Mouse (Mus musculus) kidney, adult 9 months (tissue): ENCODE measurements at regions not wholly inside any gene's neighbourhood (a gene's known extent, or its start where the extent isn't known, plus 50 kb on each side); places are given as distances from the start of the nearest gene placed in this dataset.
A peak's percentile ranks its signal among the peaks of the same experiment; 100 is the strongest.

Experiments
- DNase-seq: peaks from one replicate; pipeline ENCODE4 v3.0.0; 2022

DNA sequence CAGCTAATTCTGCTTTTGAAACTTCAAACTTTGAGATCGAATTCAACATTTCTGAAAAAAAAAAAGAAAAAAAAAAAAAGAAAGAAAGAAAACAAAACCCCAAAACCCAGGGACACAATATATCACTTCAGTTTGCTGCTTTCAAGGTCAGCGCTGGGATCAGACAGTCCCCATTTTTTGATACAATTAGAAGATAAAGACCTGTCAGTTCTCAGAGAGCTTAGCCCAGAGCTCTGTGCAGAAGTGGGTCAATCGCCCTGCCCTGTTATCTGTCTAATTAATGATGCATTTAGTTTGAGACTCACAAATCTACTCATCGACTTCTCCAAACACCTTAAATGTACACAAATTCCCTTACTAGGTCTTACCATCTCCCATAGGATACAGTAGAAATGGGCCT is 249.2 kb downstream of the Ptprc start:
- no peak for DNase-seq

GRCm38 (mm10) chr1:137924156-137924555 is 251.4 kb downstream of the Ptprc start:
- DNase-seq = no peak

DNA sequence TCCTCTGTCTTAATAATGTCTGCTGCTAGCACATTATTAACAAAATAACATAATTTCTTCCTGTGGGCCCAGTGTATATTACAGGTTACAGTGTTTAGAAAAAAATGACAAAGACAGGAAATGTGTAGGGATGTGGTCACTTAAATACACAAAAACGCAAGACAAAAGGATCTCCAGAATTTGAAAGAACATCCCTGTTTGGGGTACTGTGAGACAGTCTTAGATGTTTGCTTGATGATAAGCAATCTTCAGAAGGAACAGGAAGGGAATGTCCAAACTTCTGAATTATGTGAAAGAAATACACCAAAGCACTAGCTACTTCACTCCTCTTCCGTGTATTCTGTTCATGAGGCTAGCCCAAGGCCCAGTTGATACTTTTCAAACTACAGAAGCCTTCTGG is 251.8 kb downstream of the Ptprc start:
- no peak for DNase-seq

DNA sequence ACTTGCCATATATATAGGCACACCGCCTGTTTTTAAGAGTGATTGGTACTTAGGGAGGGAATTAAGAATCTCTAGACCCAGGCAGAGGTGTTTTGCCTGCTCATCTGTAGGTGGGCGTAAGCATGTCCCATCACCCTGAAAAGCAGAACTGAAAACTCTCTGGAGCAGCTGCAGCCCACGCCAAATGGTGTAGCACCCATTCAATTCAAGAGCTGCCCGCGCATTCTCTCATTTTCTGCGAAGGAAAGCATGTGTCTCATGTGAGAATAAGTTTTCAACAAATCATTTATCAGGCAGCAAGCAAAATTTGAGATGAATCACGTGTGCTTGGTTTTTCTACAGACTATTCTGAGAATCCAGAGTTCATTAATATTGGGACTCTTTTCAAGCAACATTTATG is 252.7 kb downstream of the Ptprc start:
- DNase-seq = no peak

- no peak for DNase-seq
Observed at GRCm38 (mm10) chr1:137921592-137921991, 253.9 kb downstream of the Ptprc start.

- no peak for DNase-seq
Observed at GRCm38 (mm10) chr1:137919739-137920563, 255.6 kb downstream of the Ptprc start.

GRCm38 (mm10) chr1:137917449-137917848 is 258.1 kb downstream of the Ptprc start:
- no peak for DNase-seq

DNA sequence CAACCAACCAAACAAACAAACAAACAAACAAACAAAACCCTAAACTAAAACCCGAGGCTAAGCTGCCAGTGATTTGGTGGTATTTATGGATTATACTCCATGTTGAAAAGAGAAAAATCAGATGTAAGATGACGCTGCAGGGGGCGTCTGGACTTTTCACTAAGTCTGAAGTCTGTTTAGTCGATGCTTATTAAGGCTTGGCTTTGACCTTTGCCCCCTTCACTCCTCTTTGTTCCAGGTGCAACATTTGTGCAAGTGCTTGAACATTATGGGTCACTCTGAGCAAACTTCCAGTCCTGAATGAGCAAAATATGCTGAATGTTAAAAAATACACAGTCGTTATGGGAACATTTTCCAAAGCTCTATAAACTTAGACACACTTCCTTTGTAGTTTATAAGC is 268.6 kb downstream of the Ptprc start:
- peak; percentile 69 for DNase-seq

- DNase-seq = no peak
Observed at GRCm38 (mm10) chr1:137906477-137906876, 269.0 kb downstream of the Ptprc start.

- no peak for DNase-seq
Observed at GRCm38 (mm10) chr1:137905566-137905965, 269.9 kb downstream of the Ptprc start.

- DNase-seq = no peak
Observed at GRCm38 (mm10) chr1:137903351-137903750, 272.2 kb downstream of the Ptprc start.

DNA sequence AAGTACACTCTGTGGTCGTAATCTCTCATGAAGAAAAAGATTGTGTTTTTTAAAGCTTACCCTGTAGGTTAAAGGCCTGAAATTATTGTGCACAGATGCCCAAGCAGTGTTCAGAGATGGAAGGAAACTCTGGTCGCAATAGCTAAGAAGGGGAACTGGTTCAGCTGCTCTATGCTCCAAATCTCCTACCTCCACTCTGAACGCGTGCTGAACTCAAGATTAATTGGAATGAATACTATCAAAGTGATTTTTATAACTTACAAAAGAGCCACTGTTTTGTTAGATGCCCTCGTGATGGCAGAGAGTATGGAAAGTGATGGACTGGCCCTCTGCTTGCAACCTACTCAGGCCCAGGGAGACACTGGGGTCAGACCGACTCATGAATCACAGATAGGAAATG is 272.6 kb downstream of the Ptprc start:
- DNase-seq = no peak

- no peak for DNase-seq
Observed at GRCm38 (mm10) chr1:137901996-137902395, 273.5 kb downstream of the Ptprc start.

GRCm38 (mm10) chr1:137901211-137901610 is 274.3 kb downstream of the Ptprc start:
- no peak for DNase-seq

DNA sequence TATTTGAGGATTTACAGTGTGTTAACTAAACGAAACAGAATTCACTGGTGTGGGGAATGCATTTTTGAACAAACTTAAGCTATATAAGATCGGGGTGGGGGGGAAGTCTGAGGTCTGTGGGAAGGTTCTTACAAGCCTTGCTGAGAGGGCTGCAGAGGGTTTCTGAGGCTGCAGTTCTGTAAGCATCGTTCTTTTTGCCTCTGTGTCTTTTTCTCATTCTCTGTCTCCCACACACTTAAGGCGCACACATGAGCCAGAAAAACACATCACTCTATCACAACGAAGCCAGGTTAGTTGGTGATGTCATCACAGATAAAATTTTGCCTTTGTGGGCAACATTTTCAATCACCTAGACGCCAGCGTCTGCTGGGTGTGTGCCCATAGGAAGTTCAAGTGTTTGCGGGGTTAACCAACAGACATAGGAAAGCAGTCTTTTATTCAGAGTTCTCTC is 274.9 kb downstream of the Ptprc start:
- no peak for DNase-seq

GRCm38 (mm10) chr1:137899916-137900601 is 275.4 kb downstream of the Ptprc start:
- peak; percentile 57 for DNase-seq

DNA sequence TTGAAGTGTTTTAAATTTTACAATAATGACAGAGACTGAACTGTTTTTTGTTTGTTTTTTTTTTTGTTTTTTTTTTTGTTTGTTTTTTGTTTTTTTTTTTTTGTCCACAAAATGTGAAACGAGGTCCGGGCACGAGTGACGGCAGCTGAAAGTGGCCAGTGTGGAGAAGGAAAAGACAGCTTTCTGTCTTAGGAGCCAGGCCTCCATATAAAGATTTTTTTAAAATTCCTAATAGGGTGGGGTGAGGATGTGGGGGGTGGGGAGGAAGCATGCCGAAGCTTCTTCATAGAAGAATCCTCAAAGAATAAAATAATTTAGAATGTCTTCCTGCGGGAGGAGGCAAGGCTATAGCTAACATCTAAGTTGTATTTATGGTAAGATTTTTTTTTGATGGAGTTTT is 276.2 kb downstream of the Ptprc start:
- DNase-seq = no peak

DNA sequence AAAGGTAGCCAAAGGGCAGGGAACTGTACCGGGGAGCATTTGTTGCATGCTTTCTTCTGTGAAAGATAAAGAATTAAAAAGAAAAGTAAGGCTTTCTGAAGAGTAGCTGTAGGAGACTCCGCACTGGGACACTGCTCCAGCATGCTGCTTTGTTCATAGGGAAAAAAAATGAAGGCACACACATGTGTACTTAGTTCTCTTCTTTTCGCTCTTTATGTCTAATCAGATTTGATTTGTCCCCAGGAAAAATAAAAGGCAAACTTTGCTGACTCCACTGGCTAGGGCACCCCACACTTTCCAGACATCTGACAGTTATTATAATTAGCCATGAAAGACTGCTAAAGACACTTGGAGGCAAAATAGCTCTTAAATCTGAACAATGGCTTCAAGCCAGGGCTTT is 276.6 kb downstream of the Ptprc start:
- peak; percentile 13 for DNase-seq

- DNase-seq = peak; percentile 87
Observed at GRCm38 (mm10) chr1:137898397-137898796, 277.1 kb downstream of the Ptprc start.

GRCm38 (mm10) chr1:137881656-137882055 is 293.9 kb downstream of the Ptprc start:
- no peak for DNase-seq

GRCm38 (mm10) chr1:137874361-137874760 is 301.1 kb downstream of the Ptprc start:
- no peak for DNase-seq

DNA sequence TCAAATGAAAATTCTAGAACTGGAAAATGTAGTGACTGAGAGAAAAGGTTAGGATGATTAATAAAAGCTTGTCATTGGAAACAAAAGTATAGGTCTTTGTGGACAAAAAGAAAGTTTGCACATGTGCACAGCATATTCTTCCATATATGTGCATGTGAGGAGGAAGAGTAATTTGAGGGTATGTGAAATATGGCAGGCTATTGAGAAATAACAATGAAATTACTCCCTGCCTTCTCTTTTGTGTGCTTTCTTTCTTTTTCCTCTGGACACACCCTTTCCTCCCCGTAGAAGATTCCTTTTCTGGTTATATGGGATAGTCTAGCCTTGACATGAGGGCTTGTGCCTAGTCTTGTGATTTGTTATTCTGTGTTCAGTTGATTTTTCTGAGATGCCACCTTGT is 301.9 kb downstream of the Ptprc start:
- DNase-seq = no peak

GRCm38 (mm10) chr1:137865030-137865429 is 310.5 kb downstream of the Ptprc start:
- no peak for DNase-seq

DNA sequence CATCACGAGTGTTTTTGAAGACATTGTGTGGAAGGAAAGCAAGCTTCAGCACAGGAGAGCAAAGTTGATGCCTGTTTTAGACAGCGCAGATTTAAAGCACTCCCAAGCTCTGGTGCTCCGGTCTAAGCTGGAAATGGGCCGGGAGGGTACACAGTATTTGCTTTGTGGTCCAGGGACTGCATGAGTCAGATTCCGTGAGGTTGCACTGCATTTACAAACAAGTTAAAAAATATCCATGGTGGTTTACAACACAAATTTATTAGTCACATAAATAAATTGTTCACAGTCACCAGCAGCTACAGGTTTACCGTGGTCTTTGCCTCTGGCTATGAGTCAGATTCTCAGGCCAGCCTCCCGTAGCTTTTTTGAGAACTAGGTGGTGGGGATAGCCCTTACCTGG is 312.0 kb downstream of the Ptprc start:
- DNase-seq = no peak
